Mouse (Mus musculus): Measurements from ENCODE around the gene Slc2a2. TPM values are rescaled to one million over a fixed set of nuclear protein-coding genes. Genes with fewer than 3 reads are reported as not detected.

The Slc2a2 gene
- polyA plus RNA-seq, 1 experiment = 0.09 TPM

DNA sequence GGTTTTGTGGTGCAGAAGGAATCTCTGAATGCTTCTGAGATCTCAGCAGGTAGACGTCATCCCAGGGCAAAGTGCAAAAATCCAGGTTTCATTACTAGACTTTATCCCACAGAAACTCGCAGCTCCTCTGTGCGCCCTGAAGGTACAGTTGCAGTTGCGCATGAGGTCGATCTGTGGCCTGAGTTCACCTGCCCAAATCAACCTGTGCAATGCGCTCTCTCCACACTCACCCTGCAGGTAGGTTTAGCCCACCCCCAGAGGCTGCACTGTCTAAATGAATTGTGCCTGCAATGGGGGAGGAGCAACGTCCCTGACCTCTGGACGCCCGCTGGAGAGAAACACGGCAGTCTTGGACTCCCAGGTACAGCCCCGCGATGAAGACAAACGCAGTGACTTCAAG, 2.1 kb upstream of the Slc2a2 start:
- WGBS = 73% methylated on average over 13 of the region's 13 CpGs
- TF ChIP-seq CTCF (IDR thresholded peaks at IDR 0.05; ENCODE audit: insufficient read depth, low read length) (no peak), POLR2A (IDR thresholded peaks at IDR 0.05; ENCODE audit: borderline replicate concordance, extremely low read depth, low read depth, low read length) (no peak)
- DNase-seq = no peak
- Histone ChIP-seq H3K4me3 (replicated peaks; ENCODE audit: extremely low read depth, low read depth, low read length) (no peak overlapping the region), H3K4me1 (ENCODE audit: control insufficient read depth, insufficient read depth, low read length) (no peaks in the 10 kb centered on the region)

DNA sequence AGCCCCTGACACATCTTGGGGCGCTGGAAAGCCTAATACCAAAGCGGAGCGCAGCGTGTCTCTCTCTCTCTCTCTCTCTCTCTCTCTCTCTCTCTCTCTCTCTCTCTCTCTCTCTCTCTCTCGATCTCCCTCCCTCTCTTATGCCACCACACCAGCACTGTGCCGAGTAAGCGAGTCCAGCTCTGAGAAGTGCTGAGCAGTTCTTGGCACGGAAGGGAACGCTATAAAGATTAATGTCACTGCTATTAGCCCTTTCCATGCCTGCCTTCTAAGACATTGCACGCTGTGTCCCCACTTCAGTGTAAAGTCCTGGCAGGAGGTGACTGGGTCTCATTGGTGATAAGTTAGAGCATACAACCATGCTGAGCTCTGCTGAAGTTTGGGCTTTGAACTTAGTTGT, 1.5 kb upstream of the Slc2a2 start:
- Histone ChIP-seq H3K4me3 (replicated peaks; ENCODE audit: extremely low read depth, low read depth, low read length) (no peak overlapping the region), H3K4me1 (ENCODE audit: control insufficient read depth, insufficient read depth, low read length) (no peaks in the 10 kb centered on the region)
- no peak for DNase-seq
- 59% methylated on average over 10 of the region's 10 CpGs for WGBS
- TF ChIP-seq POLR2A (IDR thresholded peaks at IDR 0.05; ENCODE audit: borderline replicate concordance, extremely low read depth, low read depth, low read length) = no peak
- TF ChIP-seq CTCF (IDR thresholded peaks at IDR 0.05; ENCODE audit: insufficient read depth, low read length) = no peak

DNA sequence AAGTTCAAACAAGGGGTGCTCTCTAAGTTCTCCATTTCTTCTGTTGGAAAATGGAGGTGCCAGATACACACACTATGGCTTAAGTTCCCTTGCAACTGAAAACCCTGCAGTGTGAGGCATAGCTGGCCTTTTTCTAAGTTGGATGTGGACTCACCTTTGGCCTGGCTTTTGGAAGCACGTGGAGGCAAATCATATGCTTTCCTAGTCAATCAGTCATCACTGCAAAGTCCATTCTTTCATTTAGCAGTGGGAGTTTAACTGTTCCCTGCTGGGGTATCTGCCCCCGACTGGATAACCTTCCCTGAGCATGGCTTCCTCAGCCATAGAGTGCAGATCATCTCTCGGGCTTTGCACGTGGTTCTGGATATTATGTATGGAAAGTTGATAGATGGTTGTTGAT, 1.9 kb downstream of the Slc2a2 start:
- TF ChIP-seq CTCF (IDR thresholded peaks at IDR 0.05; ENCODE audit: insufficient read depth, low read length) (no peak), POLR2A (IDR thresholded peaks at IDR 0.05; ENCODE audit: borderline replicate concordance, extremely low read depth, low read depth, low read length) (no peak)
- 75% methylated on average over 4 of the region's 4 CpGs for WGBS
- Histone ChIP-seq H3K4me3 (replicated peaks; ENCODE audit: extremely low read depth, low read depth, low read length) (no peak overlapping the region), H3K4me1 (ENCODE audit: control insufficient read depth, insufficient read depth, low read length) (no peaks in the 10 kb centered on the region)
- DNase-seq = no peak

DNA sequence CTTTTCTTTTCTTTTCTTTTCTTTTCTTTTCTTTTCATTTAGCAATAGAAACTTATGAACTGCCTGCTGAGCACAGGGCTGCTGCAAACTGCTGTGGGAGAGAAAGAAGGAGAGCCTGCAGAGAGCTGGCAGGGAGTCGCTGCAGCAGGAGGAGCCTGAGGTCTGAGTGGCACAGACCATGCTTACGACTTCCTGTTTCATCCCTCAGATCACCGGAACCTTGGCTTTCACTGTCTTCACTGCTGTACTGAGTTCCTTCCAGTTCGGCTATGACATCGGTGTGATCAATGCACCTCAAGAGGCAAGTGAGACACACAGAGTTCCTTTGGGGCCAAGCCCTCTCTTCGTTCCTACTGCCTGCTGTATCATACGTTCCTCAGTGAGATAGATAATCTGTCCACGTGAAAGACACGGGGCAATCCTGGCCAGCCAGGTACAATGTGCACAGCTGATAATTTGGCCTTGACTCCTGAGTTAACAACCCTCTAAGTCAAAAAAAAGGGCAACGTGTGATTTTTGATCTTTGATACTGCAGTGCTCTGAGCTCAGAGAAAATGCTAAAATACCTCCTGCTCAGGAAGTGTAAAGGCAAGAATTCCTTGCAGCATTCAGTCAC, 7.9 kb downstream of the Slc2a2 start:
- TF ChIP-seq CTCF (IDR thresholded peaks at IDR 0.05; ENCODE audit: insufficient read depth, low read length) (no peak), POLR2A (IDR thresholded peaks at IDR 0.05; ENCODE audit: borderline replicate concordance, extremely low read depth, low read depth, low read length) (no peak)
- 49% methylated on average over 10 of the region's 10 CpGs for WGBS
- peak overlapping the region; percentile 21 for H3K4me3 ChIP-seq (replicated peaks; ENCODE audit: extremely low read depth, low read depth, low read length)
- H3K4me1 ChIP-seq (ENCODE audit: control insufficient read depth, insufficient read depth, low read length) = no peaks in the 10 kb centered on the region
- no peak for DNase-seq

DNA sequence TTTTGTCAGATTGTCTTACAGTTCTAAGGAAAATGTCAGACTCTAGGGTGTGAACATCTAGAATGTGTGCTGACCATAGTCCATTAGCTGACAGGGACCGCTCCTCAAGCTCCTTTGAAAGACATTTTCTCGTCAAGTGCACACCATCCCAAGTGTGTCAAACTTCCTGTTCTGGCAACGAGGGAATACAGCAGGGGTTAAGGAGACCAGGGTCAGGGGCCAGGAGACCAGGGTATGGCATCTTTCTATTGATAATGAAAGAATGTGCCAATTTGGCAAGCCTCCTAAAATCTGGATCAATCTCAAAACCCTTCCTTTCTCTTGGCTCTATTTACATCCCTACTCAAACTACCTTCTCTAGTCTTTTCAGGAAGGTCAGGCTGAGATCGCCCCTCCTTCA, 9.0 kb downstream of the Slc2a2 start:
- WGBS = 66% methylated on average over 4 of the region's 4 CpGs
- Histone ChIP-seq H3K4me3 (replicated peaks; ENCODE audit: extremely low read depth, low read depth, low read length) (no peak overlapping the region), H3K4me1 (ENCODE audit: control insufficient read depth, insufficient read depth, low read length) (no peaks in the 10 kb centered on the region)
- TF ChIP-seq CTCF (IDR thresholded peaks at IDR 0.05; ENCODE audit: insufficient read depth, low read length) (no peak), POLR2A (IDR thresholded peaks at IDR 0.05; ENCODE audit: borderline replicate concordance, extremely low read depth, low read depth, low read length) (no peak)
- DNase-seq = no peak

DNA sequence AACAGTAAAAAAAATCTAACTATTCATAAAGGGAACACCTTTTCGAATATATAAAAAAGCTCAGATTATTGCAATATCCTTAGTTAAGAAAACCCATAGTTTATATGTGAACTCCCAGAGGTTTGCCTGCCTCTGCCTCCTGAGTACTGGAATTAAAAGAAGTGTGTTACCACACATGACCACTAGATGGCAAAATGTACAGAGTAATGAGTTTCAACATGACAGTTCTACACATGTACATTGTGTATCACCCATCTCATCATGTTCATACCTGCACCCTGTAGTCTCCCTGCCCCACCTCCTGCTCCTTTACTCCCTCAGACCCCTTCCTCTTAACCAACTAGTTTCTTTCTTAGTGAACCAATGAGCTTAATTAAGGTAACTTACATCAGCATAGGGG, 12.0 kb downstream of the Slc2a2 start:
- DNase-seq = no peak
- H3K4me3 ChIP-seq (replicated peaks; ENCODE audit: extremely low read depth, low read depth, low read length) = no peak overlapping the region
- no peaks in the 10 kb centered on the region for H3K4me1 ChIP-seq (ENCODE audit: control insufficient read depth, insufficient read depth, low read length)
- TF ChIP-seq CTCF (IDR thresholded peaks at IDR 0.05; ENCODE audit: insufficient read depth, low read length) (peak; percentile 34), POLR2A (IDR thresholded peaks at IDR 0.05; ENCODE audit: borderline replicate concordance, extremely low read depth, low read depth, low read length) (no peak)
- 65% methylated on average over 1 of the region's 1 CpGs for WGBS

DNA sequence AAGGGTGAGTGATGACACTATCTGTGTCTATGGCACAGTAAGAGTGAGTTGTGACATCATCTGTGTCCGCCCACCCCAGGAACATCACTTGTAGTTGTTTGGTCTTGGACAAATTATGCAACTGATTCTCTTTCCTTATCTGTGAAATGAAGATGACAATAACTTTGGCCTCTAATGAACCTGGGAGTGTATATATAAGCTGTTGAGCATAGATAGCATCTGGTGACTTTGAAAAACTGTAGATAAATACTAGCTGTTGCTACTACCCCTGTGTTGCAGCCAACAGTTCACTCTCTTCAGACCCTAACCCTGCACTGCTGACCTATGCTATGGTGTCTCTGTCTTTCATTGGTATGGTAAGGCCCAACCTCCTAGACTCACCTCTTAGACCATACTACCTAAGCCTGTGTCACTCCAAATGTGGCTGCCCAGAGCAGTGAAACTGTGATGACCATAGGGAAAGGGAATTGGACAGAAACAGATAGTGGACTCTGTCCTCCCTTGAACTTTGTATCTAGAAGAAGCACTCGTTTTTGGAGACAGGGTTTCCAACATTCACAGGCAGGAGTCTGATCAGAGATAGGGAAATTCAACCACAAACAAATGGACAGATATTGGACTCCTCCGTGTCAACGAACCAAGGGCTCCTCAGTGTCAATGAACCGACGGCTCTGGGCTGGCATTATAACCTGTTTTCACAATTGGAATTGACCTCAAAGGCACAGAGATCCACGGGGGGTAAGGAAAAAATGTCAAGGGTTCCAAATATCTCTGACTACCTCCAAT, 16.4 kb downstream of the Slc2a2 start:
- TF ChIP-seq POLR2A (IDR thresholded peaks at IDR 0.05; ENCODE audit: borderline replicate concordance, extremely low read depth, low read depth, low read length) (no peak), CTCF (IDR thresholded peaks at IDR 0.05; ENCODE audit: insufficient read depth, low read length) (no peak)
- WGBS = 70% methylated on average over 7 of the region's 7 CpGs
- H3K4me1 ChIP-seq (ENCODE audit: control insufficient read depth, insufficient read depth, low read length) = no peaks in the 10 kb centered on the region

DNA sequence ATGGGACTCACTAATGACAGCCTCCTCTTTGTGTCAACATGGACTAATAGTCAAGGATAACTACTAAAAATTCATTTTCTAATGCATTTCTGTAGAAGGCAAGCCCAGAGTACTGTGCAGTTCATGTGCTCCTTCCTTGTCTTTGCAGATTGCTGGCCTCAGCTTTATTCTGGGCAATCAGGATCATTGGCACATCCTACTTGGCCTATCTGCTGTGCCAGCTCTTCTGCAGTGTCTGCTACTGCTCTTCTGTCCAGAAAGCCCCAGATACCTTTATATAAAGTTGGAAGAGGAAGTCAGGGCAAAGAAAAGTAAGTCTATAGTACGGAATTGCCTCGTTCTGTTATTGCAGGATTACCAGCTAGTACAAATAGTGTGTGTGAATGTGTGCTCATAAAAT, 20.8 kb downstream of the Slc2a2 start:
- no peak for DNase-seq
- 90% methylated on average over 2 of the region's 2 CpGs for WGBS
- TF ChIP-seq CTCF (IDR thresholded peaks at IDR 0.05; ENCODE audit: insufficient read depth, low read length) = no peak
- TF ChIP-seq POLR2A (IDR thresholded peaks at IDR 0.05; ENCODE audit: borderline replicate concordance, extremely low read depth, low read depth, low read length) = no peak
- no peak overlapping the region for H3K4me3 ChIP-seq (replicated peaks; ENCODE audit: extremely low read depth, low read depth, low read length)
- H3K4me1 ChIP-seq (ENCODE audit: control insufficient read depth, insufficient read depth, low read length) = no peaks in the 10 kb centered on the region

More for the DNA sequence above, 16.4 kb downstream of the Slc2a2 start:
- H3K4me3 ChIP-seq (replicated peaks; ENCODE audit: extremely low read depth, low read depth, low read length) = no peak overlapping the region
- DNase-seq = no peak

DNA sequence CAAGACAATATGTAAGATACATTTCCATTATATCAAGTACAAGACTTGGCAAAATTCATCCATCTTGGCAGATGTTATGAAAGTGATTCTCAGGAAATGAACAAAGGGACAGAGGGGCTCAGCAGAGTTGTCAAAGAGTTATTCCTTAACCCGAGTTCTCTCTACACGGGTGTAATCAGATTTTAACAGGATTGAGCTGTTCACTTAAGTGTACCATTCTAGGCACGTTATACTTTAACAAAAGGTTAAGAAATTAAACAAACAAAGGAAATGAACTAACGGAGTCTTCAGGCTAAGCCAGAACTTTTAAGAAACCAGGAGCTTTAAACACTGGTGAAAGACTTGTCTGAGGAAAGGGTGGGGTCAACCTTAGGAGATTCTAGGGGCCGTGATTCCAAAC, 23.5 kb downstream of the Slc2a2 start:
- H3K4me3 ChIP-seq (replicated peaks; ENCODE audit: extremely low read depth, low read depth, low read length) = no peak overlapping the region
- no peak for DNase-seq
- 27% methylated on average over 5 of the region's 5 CpGs for WGBS
- H3K4me1 ChIP-seq (ENCODE audit: control insufficient read depth, insufficient read depth, low read length) = no peaks in the 10 kb centered on the region
- TF ChIP-seq POLR2A (IDR thresholded peaks at IDR 0.05; ENCODE audit: borderline replicate concordance, extremely low read depth, low read depth, low read length) = no peak
- TF ChIP-seq CTCF (IDR thresholded peaks at IDR 0.05; ENCODE audit: insufficient read depth, low read length) = no peak

DNA sequence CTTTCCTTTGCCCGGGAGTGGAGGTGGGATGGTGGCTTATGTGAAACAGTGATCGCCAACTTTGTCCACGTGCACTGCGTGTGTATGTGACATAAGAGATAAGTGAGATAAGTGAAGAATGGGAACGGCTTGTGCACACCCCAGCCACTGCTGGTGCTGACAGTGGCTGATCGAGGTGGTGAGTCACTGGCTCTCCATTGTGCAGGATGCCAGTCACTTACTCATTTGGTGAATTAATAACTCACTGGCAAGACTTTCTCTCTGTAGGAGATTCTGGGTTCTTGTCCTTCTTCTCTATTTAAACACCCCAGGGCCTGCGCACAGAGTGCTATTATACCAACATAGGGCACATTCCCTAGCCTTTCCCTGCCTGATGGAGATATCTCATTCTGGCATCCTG, 24.1 kb downstream of the Slc2a2 start:
- H3K4me1 ChIP-seq (ENCODE audit: control insufficient read depth, insufficient read depth, low read length) = no peaks in the 10 kb centered on the region
- 37% methylated on average over 7 of the region's 7 CpGs for WGBS
- peak; percentile 11 for DNase-seq
- H3K4me3 ChIP-seq (replicated peaks; ENCODE audit: extremely low read depth, low read depth, low read length) = no peak overlapping the region
- TF ChIP-seq CTCF (IDR thresholded peaks at IDR 0.05; ENCODE audit: insufficient read depth, low read length) (no peak), POLR2A (IDR thresholded peaks at IDR 0.05; ENCODE audit: borderline replicate concordance, extremely low read depth, low read depth, low read length) (no peak)
